Mouse (Mus musculus): ENCODE data around the gene Dusp28.

DNA sequence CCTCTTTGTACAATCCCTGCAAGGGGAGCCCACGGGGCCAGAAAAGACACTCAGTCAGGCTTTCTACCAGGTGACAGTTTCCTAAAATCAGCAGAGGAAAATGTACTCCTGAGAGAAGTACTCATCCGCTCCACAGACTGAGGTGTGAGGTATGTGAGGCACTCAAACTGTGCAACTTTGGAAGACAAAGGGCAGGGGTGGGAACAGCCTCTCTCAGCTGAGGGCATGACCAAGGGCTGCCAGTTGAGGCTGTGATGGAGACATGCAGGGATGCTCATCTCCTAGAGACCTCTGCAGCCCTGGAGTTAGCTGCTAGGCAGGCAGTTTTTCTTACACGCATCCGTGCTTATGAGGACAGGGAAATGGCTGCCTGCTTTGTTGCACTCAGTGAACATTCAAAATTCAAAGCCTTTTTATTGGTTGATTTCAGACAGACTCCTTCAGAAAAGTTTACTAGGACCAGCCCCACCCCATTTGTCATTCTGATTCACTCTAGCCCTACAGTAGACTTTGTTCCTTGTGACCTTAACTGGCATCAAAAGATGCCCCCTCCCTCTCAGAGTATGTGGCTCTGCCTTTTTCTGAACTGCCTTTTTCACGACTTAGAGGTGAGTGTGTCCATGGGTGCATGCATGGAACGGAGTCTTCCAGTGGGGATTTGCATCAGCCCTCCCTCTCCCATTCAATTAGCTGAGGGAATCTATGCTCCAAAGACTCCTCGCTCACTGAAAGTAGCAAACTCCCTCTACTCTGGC is 17.7 kb upstream of the Dusp28 start:
- no peak for TF ChIP-seq CTCF (IDR thresholded peaks at IDR 0.05)
- TF ChIP-seq EP300 (IDR thresholded peaks at IDR 0.05): no peak

Data from lung, postnatal 0 days (tissue).